Mouse (Mus musculus) CD8-positive naive resting alpha-beta T cell, adult 57 days (primary cell): Measurements from ENCODE around the gene Ltbp1. TPM values are rescaled to one million over a fixed set of nuclear protein-coding genes. Genes with fewer than 3 reads are reported as not detected.

Source experiments
- total RNA-seq: library from RNA; stranded (reverse); gene quantifications from one replicate; pipeline ENCODE4 v1.2.4, GENCODE M21; 2023

Ltbp1 gene
- total RNA-seq: 0.49 TPM

DNA sequence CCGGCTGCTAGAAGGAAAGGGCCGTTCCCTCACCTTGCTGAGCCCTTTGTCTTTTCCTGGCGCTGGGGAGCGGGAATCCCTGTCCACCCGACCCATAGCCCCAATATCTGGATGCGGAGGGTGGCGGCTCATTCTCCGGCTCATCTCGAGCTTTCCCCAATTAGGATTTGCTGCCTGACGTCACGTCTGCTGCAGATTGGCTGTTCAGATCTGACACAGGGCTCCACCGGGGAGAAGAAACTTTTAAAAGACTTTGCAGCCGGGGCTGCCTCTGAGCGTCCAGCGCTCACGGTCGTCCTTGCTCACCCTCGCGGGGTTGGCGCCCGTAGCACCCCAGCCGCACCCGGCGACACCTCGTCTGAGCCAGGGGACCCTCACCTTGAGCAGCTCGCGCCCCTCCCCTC is at the start of gene Ltbp1:
Ltbp1 (plus strand) TSS at position 288 of the 404 bp plus-strand sequence.

DNA sequence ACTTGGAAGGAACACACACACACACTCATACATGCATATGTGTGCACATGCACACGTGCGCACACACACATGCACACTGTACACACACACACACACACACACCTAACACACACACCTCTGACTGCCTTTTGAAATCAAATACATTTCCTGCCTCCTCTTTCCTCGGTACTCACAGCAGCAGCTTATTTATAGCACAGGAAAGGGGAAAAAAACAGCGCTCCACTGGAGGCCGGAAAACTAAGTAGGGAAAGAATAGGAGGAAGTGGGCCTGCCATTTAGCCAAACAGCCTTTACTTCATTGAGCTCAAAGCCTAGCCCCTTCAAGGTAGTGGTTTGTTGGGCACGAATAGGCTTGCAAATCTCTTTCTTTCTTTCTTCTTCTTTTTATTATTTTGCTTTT is 430.2 kb downstream of the Ltbp1 start, which contains the start of gene Rasgrp3:
Rasgrp3 (plus strand) TSS at position 298 of the 400 bp plus-strand sequence.

